Mouse (Mus musculus): Measurements from ENCODE around the gene Wasf3. TPM values are rescaled to one million over a fixed set of nuclear protein-coding genes. Genes with fewer than 3 reads are reported as not detected.

Gene Wasf3
- polyA plus RNA-seq, 1 experiment from 2014 or later, result 0.85 TPM

DNA sequence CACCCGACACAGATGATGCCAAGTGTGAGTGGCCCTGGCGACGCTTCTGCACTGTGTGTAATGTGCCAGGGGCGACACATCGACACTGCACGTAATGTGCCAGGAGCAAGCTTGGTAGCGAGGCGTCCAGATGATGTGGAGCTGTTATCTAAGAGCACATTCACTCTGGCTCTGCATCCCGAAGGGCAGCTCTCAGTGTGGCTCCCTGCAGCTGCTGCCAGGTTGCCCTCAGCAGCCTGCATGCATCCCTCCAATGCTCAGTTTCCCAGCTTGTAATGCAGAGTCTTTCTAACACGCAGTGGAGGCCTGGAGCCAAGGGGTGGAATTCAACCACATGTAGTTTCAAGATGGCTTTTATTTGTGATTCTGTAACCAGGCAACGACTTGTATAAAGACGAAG lies 30.4 kb downstream of the Wasf3 start:
- no peaks in the 10 kb centered on the region for H3K27me3 ChIP-seq (replicated peaks; ENCODE audit: control insufficient read depth, insufficient read depth, low read length)
- H3K4me2 ChIP-seq (replicated peaks; ENCODE audit: low read depth), result no peak overlapping the region
- ATAC-seq, result no peak
- H3K4me1 ChIP-seq (replicated peaks; ENCODE audit: control insufficient read depth, insufficient read depth, low read length), result no peaks in the 10 kb centered on the region
- H3K9ac ChIP-seq (ENCODE audit: low read depth, low read length), result no peak overlapping the region
- no peaks in the 10 kb centered on the region for H3K36me3 ChIP-seq (ENCODE audit: control insufficient read depth, insufficient read depth)
- no peak overlapping the region for H3K27ac ChIP-seq (ENCODE audit: low read depth, low read length)
- WGBS, result 79% methylated on average over 12 of the region's 12 CpGs
- H3K4me3 ChIP-seq (ENCODE audit: low read depth, low read length), result no peak overlapping the region
- TF ChIP-seq CTCF (IDR thresholded peaks at IDR 0.05; ENCODE audit: low read depth), result no peak
- H3K9me3 ChIP-seq (ENCODE audit: control insufficient read depth), result no peaks in the 10 kb centered on the region

DNA sequence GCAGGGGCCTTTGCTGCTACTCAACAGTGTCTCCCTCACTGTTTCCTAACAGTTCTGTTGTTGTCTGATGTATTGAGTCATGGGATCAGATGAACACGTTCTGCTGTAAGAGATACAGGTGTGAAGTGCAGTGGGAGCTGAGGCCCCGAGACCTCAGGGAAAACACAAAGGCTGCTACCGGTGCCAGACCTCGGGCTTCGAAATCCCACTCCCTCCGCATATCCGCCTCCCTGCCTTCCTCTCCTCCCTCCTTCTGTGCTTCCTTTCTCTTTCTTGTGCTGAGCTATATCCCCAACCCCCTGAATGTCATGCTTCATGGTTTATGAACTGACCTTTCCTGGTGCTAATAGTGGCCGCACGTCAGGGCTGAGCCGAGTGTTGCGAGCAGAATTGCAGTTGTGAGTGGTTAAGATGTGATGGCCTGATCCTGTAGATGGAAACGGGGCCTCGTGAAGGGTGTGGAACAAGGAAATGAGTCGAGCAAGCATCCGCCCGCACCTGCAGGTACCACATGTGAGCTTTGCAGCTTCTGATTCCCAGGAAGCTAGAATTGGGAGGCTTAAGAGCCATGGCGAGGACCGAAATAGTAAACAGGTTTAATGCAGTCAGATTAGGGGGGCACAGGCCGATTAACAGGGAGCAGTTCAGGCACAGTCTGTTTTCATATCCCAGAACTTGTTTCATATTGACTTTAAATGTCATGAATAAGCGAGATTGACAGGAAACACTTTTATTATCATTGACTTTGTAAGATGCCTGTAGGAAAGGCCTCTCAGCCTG lies 31.7 kb downstream of the Wasf3 start:
- no peaks in the 10 kb centered on the region for H3K4me1 ChIP-seq (replicated peaks; ENCODE audit: control insufficient read depth, insufficient read depth, low read length)
- H3K9ac ChIP-seq (ENCODE audit: low read depth, low read length), result no peak overlapping the region
- no peaks in the 10 kb centered on the region for H3K36me3 ChIP-seq (ENCODE audit: control insufficient read depth, insufficient read depth)
- H3K27ac ChIP-seq (ENCODE audit: low read depth, low read length), result no peak overlapping the region
- no peaks in the 10 kb centered on the region for H3K27me3 ChIP-seq (replicated peaks; ENCODE audit: control insufficient read depth, insufficient read depth, low read length)
- 67% methylated on average over 20 of the region's 20 CpGs for whole genome bisulfite sequencing
- H3K4me3 ChIP-seq (ENCODE audit: low read depth, low read length), result no peak overlapping the region
- H3K9me3 ChIP-seq (ENCODE audit: control insufficient read depth), result no peaks in the 10 kb centered on the region
- TF ChIP-seq CTCF (IDR thresholded peaks at IDR 0.05; ENCODE audit: low read depth), result no peak
- H3K4me2 ChIP-seq (replicated peaks; ENCODE audit: low read depth), result no peak overlapping the region
- no peak for ATAC-seq

DNA sequence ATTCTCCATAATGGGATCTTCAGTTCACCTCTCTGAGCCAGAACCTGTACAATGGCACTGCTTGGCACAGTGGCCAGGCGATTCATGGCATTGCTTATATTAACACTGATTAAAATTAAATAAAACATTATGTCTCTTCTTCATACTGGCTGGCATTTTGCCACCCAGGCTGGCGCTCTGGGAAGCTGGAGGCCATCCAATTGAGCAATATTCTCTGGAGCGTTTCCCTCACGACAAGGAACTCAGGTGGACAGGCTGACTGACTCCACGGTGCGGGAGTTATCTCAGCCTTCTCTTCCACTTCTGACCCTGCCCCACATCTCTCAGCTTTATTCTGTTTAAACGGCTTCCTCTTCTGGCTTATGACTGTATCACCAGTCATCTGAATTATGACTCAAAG lies 33.3 kb downstream of the Wasf3 start:
- no peak for ATAC-seq
- H3K27me3 ChIP-seq (replicated peaks; ENCODE audit: control insufficient read depth, insufficient read depth, low read length), result no peaks in the 10 kb centered on the region
- H3K27ac ChIP-seq (ENCODE audit: low read depth, low read length), result no peak overlapping the region
- H3K9ac ChIP-seq (ENCODE audit: low read depth, low read length), result no peak overlapping the region
- H3K4me3 ChIP-seq (ENCODE audit: low read depth, low read length), result no peak overlapping the region
- no peaks in the 10 kb centered on the region for H3K9me3 ChIP-seq (ENCODE audit: control insufficient read depth)
- TF ChIP-seq CTCF (IDR thresholded peaks at IDR 0.05; ENCODE audit: low read depth), result no peak
- H3K4me1 ChIP-seq (replicated peaks; ENCODE audit: control insufficient read depth, insufficient read depth, low read length), result no peaks in the 10 kb centered on the region
- no peaks in the 10 kb centered on the region for H3K36me3 ChIP-seq (ENCODE audit: control insufficient read depth, insufficient read depth)
- no peak overlapping the region for H3K4me2 ChIP-seq (replicated peaks; ENCODE audit: low read depth)
- 72% methylated on average over 7 of the region's 7 CpGs for WGBS

DNA sequence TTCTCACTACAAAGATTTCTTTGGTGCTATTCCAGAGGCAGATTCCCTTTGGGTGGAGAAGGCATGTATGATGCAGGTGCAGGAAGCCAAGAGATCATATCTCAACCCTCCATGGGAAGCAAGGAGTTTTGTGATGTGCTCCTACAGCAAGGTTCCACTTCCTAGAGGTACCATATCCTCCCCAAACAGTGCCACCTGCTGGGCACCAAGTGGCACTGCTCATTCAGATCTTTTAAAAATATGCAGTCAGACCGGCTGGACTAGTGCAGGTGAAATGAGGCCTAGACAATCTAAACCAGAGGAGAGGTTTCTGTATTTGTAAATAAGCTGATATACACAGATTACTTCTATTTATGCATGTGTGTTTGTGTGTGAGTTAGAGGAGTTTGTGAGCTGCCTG lies 35.3 kb downstream of the Wasf3 start:
- Histone ChIP-seq H3K27me3 (replicated peaks; ENCODE audit: control insufficient read depth, insufficient read depth, low read length) (no peaks in the 10 kb centered on the region), H3K4me1 (replicated peaks; ENCODE audit: control insufficient read depth, insufficient read depth, low read length) (no peaks in the 10 kb centered on the region), H3K9me3 (ENCODE audit: control insufficient read depth) (no peaks in the 10 kb centered on the region), H3K27ac (ENCODE audit: low read depth, low read length) (no peak overlapping the region), H3K36me3 (ENCODE audit: control insufficient read depth, insufficient read depth) (no peaks in the 10 kb centered on the region), H3K4me3 (ENCODE audit: low read depth, low read length) (no peak overlapping the region), H3K9ac (ENCODE audit: low read depth, low read length) (no peak overlapping the region), H3K4me2 (replicated peaks; ENCODE audit: low read depth) (no peak overlapping the region)
- no peak for ATAC-seq
- 65% methylated on average over 1 of the region's 1 CpGs for WGBS
- TF ChIP-seq CTCF (IDR thresholded peaks at IDR 0.05; ENCODE audit: low read depth), result peak; percentile 78

DNA sequence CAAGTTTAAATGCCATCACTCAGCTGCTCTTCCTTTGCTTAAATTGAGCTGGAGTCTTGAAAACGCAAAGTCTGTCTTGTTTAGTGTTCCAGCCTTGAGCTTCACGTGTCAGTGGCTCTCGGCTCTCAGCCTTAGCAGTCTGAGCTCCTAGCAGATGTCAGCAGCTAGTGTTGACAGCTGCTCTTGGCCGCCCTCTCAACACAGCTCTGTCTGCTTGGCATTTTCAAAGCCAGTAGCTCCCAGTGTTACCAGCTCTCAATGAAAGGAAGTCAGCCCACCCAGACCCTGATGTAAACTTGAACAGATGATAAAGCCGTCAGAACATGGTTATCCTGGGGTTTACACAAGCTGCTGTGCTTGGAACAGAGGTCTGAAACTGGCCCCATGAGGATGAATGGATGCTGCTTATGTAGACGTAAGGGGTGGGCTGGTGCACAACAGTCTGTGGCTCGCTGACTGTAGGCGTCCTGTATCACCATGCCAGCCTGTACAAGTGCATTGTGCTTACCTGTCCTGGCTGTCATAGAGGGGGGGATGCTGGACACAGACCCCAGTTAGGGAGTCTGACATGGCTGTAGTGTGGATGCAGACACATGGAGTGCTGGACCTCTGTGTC lies 40.0 kb downstream of the Wasf3 start:
- H3K27ac ChIP-seq (ENCODE audit: low read depth, low read length), result no peak overlapping the region
- no peaks in the 10 kb centered on the region for H3K36me3 ChIP-seq (ENCODE audit: control insufficient read depth, insufficient read depth)
- TF ChIP-seq CTCF (IDR thresholded peaks at IDR 0.05; ENCODE audit: low read depth), result no peak
- H3K27me3 ChIP-seq (replicated peaks; ENCODE audit: control insufficient read depth, insufficient read depth, low read length), result no peaks in the 10 kb centered on the region
- H3K4me3 ChIP-seq (ENCODE audit: low read depth, low read length), result no peak overlapping the region
- no peak overlapping the region for H3K9ac ChIP-seq (ENCODE audit: low read depth, low read length)
- no peak overlapping the region for H3K4me2 ChIP-seq (replicated peaks; ENCODE audit: low read depth)
- no peak for ATAC-seq
- no peaks in the 10 kb centered on the region for H3K4me1 ChIP-seq (replicated peaks; ENCODE audit: control insufficient read depth, insufficient read depth, low read length)
- no peaks in the 10 kb centered on the region for H3K9me3 ChIP-seq (ENCODE audit: control insufficient read depth)
- WGBS, result 65% methylated on average over 8 of the region's 8 CpGs

DNA sequence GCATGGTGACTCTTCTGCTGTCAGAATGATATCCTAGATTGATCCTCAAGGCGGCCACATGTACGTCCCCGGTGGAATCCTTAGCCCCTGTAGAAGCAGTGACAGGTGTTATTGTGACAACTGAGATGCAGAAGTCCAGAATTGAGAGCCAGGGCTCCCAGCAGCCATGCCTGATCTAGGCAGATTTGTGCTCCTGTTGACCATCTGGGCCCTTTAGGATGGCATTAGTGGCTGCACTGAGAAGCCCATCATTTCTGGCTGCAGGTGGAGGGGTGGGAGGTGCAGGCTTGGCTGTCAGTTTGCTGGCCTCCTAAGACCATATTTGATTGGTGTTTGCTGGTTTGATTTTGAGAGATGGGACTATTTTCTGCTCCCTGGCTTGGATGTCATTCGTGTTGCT lies 40.9 kb downstream of the Wasf3 start:
- Histone ChIP-seq H3K27me3 (replicated peaks; ENCODE audit: control insufficient read depth, insufficient read depth, low read length) (no peaks in the 10 kb centered on the region), H3K9me3 (ENCODE audit: control insufficient read depth) (no peaks in the 10 kb centered on the region), H3K36me3 (ENCODE audit: control insufficient read depth, insufficient read depth) (no peaks in the 10 kb centered on the region), H3K27ac (ENCODE audit: low read depth, low read length) (no peak overlapping the region), H3K4me3 (ENCODE audit: low read depth, low read length) (no peak overlapping the region), H3K4me1 (replicated peaks; ENCODE audit: control insufficient read depth, insufficient read depth, low read length) (no peaks in the 10 kb centered on the region), H3K4me2 (replicated peaks; ENCODE audit: low read depth) (no peak overlapping the region), H3K9ac (ENCODE audit: low read depth, low read length) (no peak overlapping the region)
- ATAC-seq, result no peak
- TF ChIP-seq CTCF (IDR thresholded peaks at IDR 0.05; ENCODE audit: low read depth), result no peak
- 88% methylated on average over 4 of the region's 4 CpGs for WGBS

Data from intestine, postnatal 0 days (tissue).